Mouse (Mus musculus): ENCODE results near the gene F10.

The F10 gene

GRCm38 (mm10) chr8:13037015-13037414 is at the start of gene F10:
TSS of gene F10 (plus strand) at chr8:13037308.
- no peak for DNase-seq (ENCODE audit: extremely low read depth, insufficient read length, low spot score)

GRCm38 (mm10) chr8:12987571-12987970 is 49.5 kb upstream of the F10 start:
- no peak for DNase-seq (ENCODE audit: extremely low read depth, insufficient read length, low spot score)

GRCm38 (mm10) chr8:12988722-12989430 is 48.2 kb upstream of the F10 start:
- no peak for DNase-seq (ENCODE audit: extremely low read depth, insufficient read length, low spot score)

- no peak for DNase-seq (ENCODE audit: extremely low read depth, insufficient read length, low spot score)
These were observed 45.7 kb upstream of the F10 start for GRCm38 (mm10) chr8:12991411-12991810.

GRCm38 (mm10) chr8:12994468-12994867 is 42.6 kb upstream of the F10 start:
- DNase-seq (ENCODE audit: extremely low read depth, insufficient read length, low spot score) = no peak

GRCm38 (mm10) chr8:12995481-12995880 is 41.6 kb upstream of the F10 start:
- DNase-seq (ENCODE audit: extremely low read depth, insufficient read length, low spot score) = no peak

- peak; percentile 49 for DNase-seq (ENCODE audit: extremely low read depth, insufficient read length, low spot score)
These were observed 40.3 kb upstream of the F10 start for GRCm38 (mm10) chr8:12996831-12997275.

- no peak for DNase-seq (ENCODE audit: extremely low read depth, insufficient read length, low spot score)
These were observed 38.8 kb upstream of the F10 start for GRCm38 (mm10) chr8:12998331-12998730.

GRCm38 (mm10) chr8:12999793-13000192 is 37.3 kb upstream of the F10 start:
- DNase-seq (ENCODE audit: extremely low read depth, insufficient read length, low spot score) = no peak

GRCm38 (mm10) chr8:13007458-13007857 is 29.6 kb upstream of the F10 start:
- DNase-seq (ENCODE audit: extremely low read depth, insufficient read length, low spot score) = no peak

GRCm38 (mm10) chr8:13010313-13010712 is 26.8 kb upstream of the F10 start:
- no peak for DNase-seq (ENCODE audit: extremely low read depth, insufficient read length, low spot score)

- DNase-seq (ENCODE audit: extremely low read depth, insufficient read length, low spot score) = no peak
These were observed 17.5 kb upstream of the F10 start for GRCm38 (mm10) chr8:13019560-13019959.

GRCm38 (mm10) chr8:13021830-13022229 is 15.3 kb upstream of the F10 start:
- DNase-seq (ENCODE audit: extremely low read depth, insufficient read length, low spot score) = no peak

- DNase-seq (ENCODE audit: extremely low read depth, insufficient read length, low spot score) = no peak
These were observed 11.5 kb upstream of the F10 start, which contains the start of gene F7 for GRCm38 (mm10) chr8:13025487-13026224. TSS of gene F7 (plus strand) at chr8:13026034.

- no peak for DNase-seq (ENCODE audit: extremely low read depth, insufficient read length, low spot score)
These were observed 9.5 kb upstream of the F10 start for GRCm38 (mm10) chr8:13027615-13028014.

GRCm38 (mm10) chr8:13028482-13028881 is 8.6 kb upstream of the F10 start:
- no peak for DNase-seq (ENCODE audit: extremely low read depth, insufficient read length, low spot score)

GRCm38 (mm10) chr8:13036346-13036812 is 729 bp upstream of the F10 start:
- no peak for DNase-seq (ENCODE audit: extremely low read depth, insufficient read length, low spot score)

- DNase-seq (ENCODE audit: extremely low read depth, insufficient read length, low spot score) = no peak
These were observed 461 bp downstream of the F10 start for GRCm38 (mm10) chr8:13037569-13037968.

GRCm38 (mm10) chr8:13039054-13039453 is 1.9 kb downstream of the F10 start:
- DNase-seq (ENCODE audit: extremely low read depth, insufficient read length, low spot score) = no peak

GRCm38 (mm10) chr8:13041459-13041858 is 4.4 kb downstream of the F10 start:
- no peak for DNase-seq (ENCODE audit: extremely low read depth, insufficient read length, low spot score)

GRCm38 (mm10) chr8:13047652-13048051 is 10.5 kb downstream of the F10 start:
- DNase-seq (ENCODE audit: extremely low read depth, insufficient read length, low spot score) = no peak

- no peak for DNase-seq (ENCODE audit: extremely low read depth, insufficient read length, low spot score)
These were observed 13.4 kb downstream of the F10 start for GRCm38 (mm10) chr8:13050550-13050949.
